In genomic region chr16:51457166-51457565, GRCm38 (mm10) we compare ENCODE assay signal across 27 mouse cellular contexts.
"Had no signal": no experiment of that assay in that cellular context is flagged by ENCODE, and none has a peak within 500 bp of the region (broad histone marks: within the 10 kb centered on the region; RNA-seq: fewer than 3 reads in every experiment).

No protein-coding gene starts in this region.

- H3K4me3 ChIP-seq: gastrocnemius, adult 2 months; heart, embryonic 10.5 days; heart, embryonic 12.5 days; hindbrain, embryonic 13.5 days; hindbrain, embryonic 15.5 days; kidney, embryonic 15.5 days; left cerebral cortex, adult 2 months; limb, embryonic 10.5 days; limb, embryonic 12.5 days; liver, embryonic 13.5 days; liver, embryonic 15.5 days had no signal

- H3K36me3 ChIP-seq: heart, embryonic 10.5 days; heart, embryonic 12.5 days; hindbrain, embryonic 13.5 days; hindbrain, embryonic 15.5 days; kidney, embryonic 15.5 days; limb, embryonic 10.5 days; limb, embryonic 12.5 days; liver, embryonic 13.5 days; liver, embryonic 15.5 days had no signal

- H3K9ac ChIP-seq: heart, embryonic 12.5 days; hindbrain, embryonic 13.5 days; hindbrain, embryonic 15.5 days; kidney, embryonic 15.5 days; limb, embryonic 12.5 days; liver, embryonic 13.5 days; liver, embryonic 15.5 days had no signal

- ATAC-seq: hindbrain, postnatal 0 days; intestine, embryonic 16.5 days had no signal

- H3K4me2 ChIP-seq: heart, embryonic 12.5 days; hindbrain, embryonic 13.5 days; hindbrain, embryonic 15.5 days; kidney, embryonic 15.5 days; limb, embryonic 12.5 days; liver, embryonic 11.5 days; liver, embryonic 13.5 days; liver, embryonic 15.5 days had no signal

- H3K9me3 ChIP-seq: heart, embryonic 10.5 days; heart, embryonic 12.5 days; hindbrain, embryonic 13.5 days; hindbrain, embryonic 15.5 days; kidney, embryonic 15.5 days; limb, embryonic 10.5 days; limb, embryonic 12.5 days; liver, embryonic 13.5 days; liver, embryonic 15.5 days had no signal

- H3K27ac ChIP-seq: gastrocnemius, adult 2 months; heart, embryonic 10.5 days; hindbrain, embryonic 13.5 days; hindbrain, embryonic 15.5 days; hindbrain, postnatal 0 days; kidney, embryonic 15.5 days; kidney, postnatal 0 days; left cerebral cortex, adult 2 months; limb, embryonic 10.5 days; limb, embryonic 12.5 days; liver, embryonic 13.5 days; liver, embryonic 15.5 days had no signal

- H3K27me3 ChIP-seq: heart, embryonic 12.5 days; hindbrain, embryonic 13.5 days; hindbrain, embryonic 15.5 days; kidney, embryonic 15.5 days; limb, embryonic 12.5 days; liver, embryonic 13.5 days; liver, embryonic 15.5 days had no signal

- H3K4me1 ChIP-seq: heart, embryonic 10.5 days; heart, embryonic 12.5 days; hindbrain, embryonic 13.5 days; hindbrain, embryonic 15.5 days; kidney, embryonic 15.5 days; limb, embryonic 10.5 days; limb, embryonic 12.5 days; liver, embryonic 13.5 days; liver, embryonic 15.5 days had no signal

- DNase-seq: gastrocnemius, adult 2 months; gastrocnemius, postnatal 10 days; gastrocnemius, postnatal 25 days; heart, adult 18-20 months; heart, postnatal 10 days; heart, postnatal 36 days; kidney, adult 11 months; kidney, adult 2 months; kidney, adult 9 months; kidney, postnatal 14 days; kidney, postnatal 36 days; layer of hippocampus, adult 9-11 months; liver; liver, embryonic 13.5 days had no signal
